Mouse (Mus musculus) midbrain, postnatal 0 days (tissue): ENCODE measurements around the gene 4930595D18Rik. TPM values are rescaled to one million over a fixed set of nuclear protein-coding genes. Genes with fewer than 3 reads are reported as not detected.

Experiments
- ATAC-seq: fragments of 200-750 bp; cut with Nextera tagmentation; 2 replicates; pipeline ENCODE4 v1.8.0; 2017; ENCODE audit warnings: moderate number of reproducible peaks, mild to moderate bottlenecking, moderate TSS enrichment, moderate library complexity; ENCODE audit not compliant: low FRiP score
- DNase-seq: peaks from one replicate; pipeline ENCODE4 v3.0.0-alpha.2; 2015; ENCODE audit warnings: low spot score
- H3K27ac ChIP-seq: fragments of 300-500 bp; sonication (generic); 2 replicates; pipeline ENCODE4 v1.5.1; 2014; ENCODE audit warnings: low read depth, mild to moderate bottlenecking, low read length, mixed read lengths
- H3K27me3 ChIP-seq: fragments of 300-500 bp; sonication (generic); 2 replicates; pipeline ENCODE4 v1.6.1; 2014; ENCODE audit warnings: low read length, control low read depth, mixed read lengths; ENCODE audit not compliant: insufficient read depth
- H3K36me3 ChIP-seq: fragments of 300-500 bp; sonication (generic); 2 replicates; pipeline ENCODE4 v1.6.1; 2014; ENCODE audit warnings: low read length, control low read depth, mixed read lengths; ENCODE audit not compliant: insufficient read depth
- H3K4me1 ChIP-seq: fragments of 300-500 bp; sonication (generic); 2 replicates; pipeline ENCODE4 v1.6.1; 2014; ENCODE audit warnings: mild to moderate bottlenecking, control low read depth, antibody characterized with exemption, low read length, mixed read lengths; ENCODE audit not compliant: insufficient read depth
- H3K4me2 ChIP-seq: fragments of 300-500 bp; sonication (generic); 2 replicates; pipeline ENCODE4 v1.6.1; 2014; ENCODE audit warnings: low read depth, mild to moderate bottlenecking, low read length, mixed read lengths; ENCODE audit not compliant: poor library complexity, severe bottlenecking
- H3K4me3 ChIP-seq: fragments of 300-500 bp; sonication (generic); 2 replicates; pipeline ENCODE4 v1.5.1; 2014; ENCODE audit warnings: low read depth, mild to moderate bottlenecking, low read length, moderate library complexity
- H3K9ac ChIP-seq: fragments of 300-500 bp; sonication (generic); replicated peaks from 2 replicates; pipeline ENCODE4 v1.6.1; 2014; ENCODE audit warnings: mild to moderate bottlenecking, low read length, moderate library complexity, mixed read lengths; ENCODE audit not compliant: poor library complexity, severe bottlenecking
- H3K9me3 ChIP-seq: fragments of 300-500 bp; sonication (generic); 2 replicates; pipeline ENCODE4 v1.6.1; 2016; ENCODE audit warnings: low read length, control low read depth
- CTCF ChIP-seq: IDR thresholded peaks from 2 replicates; pipeline ENCODE4 v1.5.1; 2016; ENCODE audit warnings: antibody characterized with exemption, mild to moderate bottlenecking
- WGBS: fragments of 180-500 bp; shearing (Covaris S2); extraction: QIAGEN DNeasy Blood & Tissue Kit; methylation state at CpG from one replicate; pipeline ENCODE4 v1.1.7; 2014; 5-methylcytosine and 5-hydroxymethylcytosine counted together
- polyA plus RNA-seq: library from polyadenylated mRNA; unstranded; fragments of >200 nt; fragmentation: Nextera tagmentation; extraction: Ambion mirVana; gene quantifications from 2 replicates; pipeline ENCODE4 v1.2.1, GENCODE M21; 2015
- total RNA-seq: library from RNA; depleted of rRNA; stranded (reverse); fragments of >200 nt; gene quantifications from 2 replicates; pipeline ENCODE4 v1.2.3, GENCODE M21; 2014

The 4930595D18Rik gene
- total and polyA plus RNA-seq, 2 experiments from 2014 or later = 0.20 TPM; not detected in 1

DNA sequence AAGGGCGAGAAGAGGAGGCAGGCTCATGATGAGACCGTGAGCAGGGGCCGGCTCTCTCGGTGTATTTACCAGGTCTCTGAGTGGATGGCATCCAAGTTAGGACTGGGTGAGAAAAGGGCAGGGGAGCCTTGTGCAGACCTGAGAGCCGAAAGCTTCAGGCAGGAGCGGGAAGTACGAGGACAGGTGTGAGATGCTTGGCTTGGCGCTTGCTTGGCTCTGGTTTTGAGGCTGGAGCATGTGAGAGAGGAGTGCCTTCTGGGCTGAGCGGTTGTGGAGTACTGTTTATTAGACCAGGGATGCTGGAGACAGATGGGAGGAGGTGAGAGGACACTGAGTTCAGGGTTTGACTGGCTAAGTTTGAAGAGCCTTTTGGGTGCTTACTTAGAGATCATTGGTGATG is 9.0 kb upstream of the 4930595D18Rik start:
- Histone ChIP-seq H3K27ac (no peak overlapping the region), H3K27me3 (no peaks in the 10 kb centered on the region)

DNA sequence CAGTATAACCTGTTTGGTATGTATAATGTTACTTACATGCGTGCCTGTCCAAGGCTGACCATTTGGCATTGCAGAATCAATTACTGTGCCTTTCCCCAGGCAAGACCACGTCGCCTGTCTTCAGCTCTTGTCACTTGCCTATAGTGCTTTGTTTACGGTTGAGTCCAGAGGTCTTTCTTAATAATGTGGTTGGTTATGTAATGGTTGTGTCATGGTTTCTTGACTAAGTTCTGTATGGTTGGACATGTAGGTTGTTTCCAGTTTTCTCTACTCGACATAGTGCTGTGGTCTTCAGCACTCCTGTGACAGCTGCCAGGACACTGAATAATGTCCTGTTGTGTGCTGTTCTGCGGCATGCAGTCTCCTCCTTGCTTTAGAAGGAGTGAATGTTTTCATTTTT is 8.5 kb upstream of the 4930595D18Rik start:
- Histone ChIP-seq H3K9me3 (no peaks in the 10 kb centered on the region), H3K27me3 (no peaks in the 10 kb centered on the region), H3K4me2 (no peak overlapping the region), H3K27ac (no peak overlapping the region), H3K36me3 (no peaks in the 10 kb centered on the region; the same call in 1 of the 2 replicates), H3K4me1 (peaks cover 7% of the 10 kb centered on the region; the same call in 1 of the 2 replicates), H3K4me3 (no peak overlapping the region), H3K9ac (no peak overlapping the region)
- ATAC-seq = no peak
- 74% methylated on average over 6 of the region's 6 CpGs for WGBS
- no peak for TF ChIP-seq CTCF
- no peak for DNase-seq

More for the DNA sequence above, 9.0 kb upstream of the 4930595D18Rik start:
- TF ChIP-seq CTCF = no peak
- peaks cover 7% of the 10 kb centered on the region; the same call in 1 of the 2 replicates for H3K4me1 ChIP-seq
- ATAC-seq (no peak), DNase-seq (no peak)
- H3K4me3 ChIP-seq = no peak overlapping the region
- H3K4me2 ChIP-seq = no peak overlapping the region
- no peak overlapping the region for H3K9ac ChIP-seq
- no peaks in the 10 kb centered on the region; the same call in 1 of the 2 replicates for H3K36me3 ChIP-seq
- H3K9me3 ChIP-seq = no peaks in the 10 kb centered on the region
- WGBS = 72% methylated on average over 9 of the region's 9 CpGs

DNA sequence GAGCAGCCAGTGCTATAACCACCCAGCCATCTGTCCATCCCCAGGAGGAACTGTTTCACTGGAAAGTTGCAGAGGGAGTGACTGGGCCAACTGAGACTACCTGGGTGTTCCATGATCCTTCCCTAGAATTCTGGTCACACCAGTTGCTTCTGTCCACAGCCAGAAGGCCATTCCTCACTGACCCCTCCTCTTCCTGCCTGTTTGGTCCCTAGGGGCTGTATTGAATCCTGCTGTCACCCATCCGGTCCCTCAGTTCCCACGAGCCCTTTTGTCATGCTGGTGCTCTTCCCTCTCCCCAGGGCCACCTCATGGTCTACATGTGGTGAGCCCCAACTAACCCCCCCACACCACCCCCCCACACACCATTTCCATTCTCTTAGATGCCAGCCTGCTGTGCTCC is 6.6 kb upstream of the 4930595D18Rik start:
- WGBS = 65% methylated on average over 2 of the region's 2 CpGs
- H3K4me1 ChIP-seq = peaks cover 7% of the 10 kb centered on the region; the same call in 1 of the 2 replicates
- ATAC-seq (no peak), DNase-seq (no peak)
- no peaks in the 10 kb centered on the region for H3K9me3 ChIP-seq
- no peak for TF ChIP-seq CTCF
- H3K9ac ChIP-seq = no peak overlapping the region
- H3K27ac ChIP-seq = no peak overlapping the region
- H3K27me3 ChIP-seq = no peaks in the 10 kb centered on the region
- no peak overlapping the region for H3K4me3 ChIP-seq
- H3K36me3 ChIP-seq = no peaks in the 10 kb centered on the region; the same call in 1 of the 2 replicates
- H3K4me2 ChIP-seq = no peak overlapping the region

DNA sequence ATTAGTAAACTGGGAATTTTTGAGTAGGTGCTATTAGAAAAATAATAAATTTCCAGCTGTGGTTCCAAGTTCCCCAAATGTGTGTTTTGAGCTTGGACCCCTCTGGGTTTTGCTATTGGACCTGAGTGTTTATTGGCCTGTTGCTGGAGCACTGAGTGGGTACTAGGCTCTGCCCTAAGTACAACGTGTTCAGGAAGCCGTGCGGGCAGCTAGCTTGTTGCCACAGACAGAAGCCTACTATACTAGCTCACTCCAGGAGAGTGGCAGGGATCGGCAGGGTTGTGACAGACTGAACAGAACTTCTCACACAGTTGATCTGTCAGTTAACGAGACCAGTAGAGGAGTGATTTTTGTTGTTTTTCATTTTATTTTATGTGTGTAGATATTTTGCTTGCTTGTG is 6.1 kb upstream of the 4930595D18Rik start:
- H3K4me2 ChIP-seq = no peak overlapping the region
- 85% methylated on average over 5 of the region's 5 CpGs for WGBS
- H3K4me3 ChIP-seq = no peak overlapping the region
- H3K4me1 ChIP-seq = peaks cover 7% of the 10 kb centered on the region; the same call in 1 of the 2 replicates
- no peak overlapping the region for H3K27ac ChIP-seq
- DNase-seq (no peak), ATAC-seq (no peak)
- no peaks in the 10 kb centered on the region for H3K27me3 ChIP-seq
- TF ChIP-seq CTCF = no peak
- no peaks in the 10 kb centered on the region; the same call in 1 of the 2 replicates for H3K36me3 ChIP-seq
- H3K9me3 ChIP-seq = no peaks in the 10 kb centered on the region
- H3K9ac ChIP-seq = no peak overlapping the region

DNA sequence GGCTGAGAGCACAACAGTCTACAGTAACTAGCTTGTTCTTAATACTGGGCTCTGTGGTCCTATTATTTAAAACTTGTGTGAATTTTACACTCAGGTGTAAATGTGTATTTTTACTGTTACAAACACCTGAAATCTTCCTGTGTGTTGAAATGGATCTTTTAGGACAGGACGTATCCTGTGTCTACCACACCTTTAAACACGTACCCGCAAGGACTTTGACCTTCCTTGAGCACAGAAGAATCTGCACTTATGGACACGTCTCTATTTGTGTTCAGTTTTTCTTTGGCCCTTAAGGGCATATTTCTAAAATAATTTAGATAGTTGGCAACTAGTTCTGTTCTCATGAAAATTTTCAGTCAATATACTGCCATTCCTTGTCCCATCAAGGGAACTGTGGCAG is 4.0 kb upstream of the 4930595D18Rik start:
- no peak overlapping the region for H3K9ac ChIP-seq
- H3K36me3 ChIP-seq = no peaks in the 10 kb centered on the region; the same call in 1 of the 2 replicates
- H3K4me1 ChIP-seq = no peaks in the 10 kb centered on the region
- WGBS = 92% methylated on average over 4 of the region's 4 CpGs
- no peak overlapping the region for H3K27ac ChIP-seq
- ATAC-seq = no peak
- H3K9me3 ChIP-seq = no peaks in the 10 kb centered on the region
- no peaks in the 10 kb centered on the region for H3K27me3 ChIP-seq
- DNase-seq = no peak
- TF ChIP-seq CTCF = no peak
- H3K4me3 ChIP-seq = no peak overlapping the region
- H3K4me2 ChIP-seq = no peak overlapping the region

DNA sequence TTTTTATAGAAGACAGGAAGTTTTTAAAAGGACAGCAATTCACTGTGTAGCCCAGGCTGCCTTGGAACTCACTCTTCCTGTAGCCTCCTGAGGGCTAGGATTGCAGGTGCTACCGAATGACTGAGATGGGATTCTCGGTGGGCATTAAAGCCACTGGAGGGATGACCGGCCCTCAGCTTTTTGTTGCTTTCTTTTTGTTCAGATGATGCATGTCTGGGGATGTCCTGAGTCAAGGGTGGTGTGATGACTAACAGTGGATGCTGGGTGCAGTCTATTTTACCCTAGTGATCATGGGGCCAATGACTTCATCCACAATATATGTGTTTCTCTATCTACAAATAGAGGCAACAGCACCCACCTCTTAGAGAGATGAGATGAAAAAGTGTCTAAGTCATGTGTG is 2.7 kb upstream of the 4930595D18Rik start:
- no peak for TF ChIP-seq CTCF
- Histone ChIP-seq H3K36me3 (no peaks in the 10 kb centered on the region; the same call in 1 of the 2 replicates), H3K4me1 (no peaks in the 10 kb centered on the region), H3K4me2 (no peak overlapping the region), H3K27ac (no peak overlapping the region), H3K9ac (no peak overlapping the region), H3K9me3 (no peaks in the 10 kb centered on the region), H3K4me3 (no peak overlapping the region), H3K27me3 (no peaks in the 10 kb centered on the region)
- 90% methylated on average over 3 of the region's 3 CpGs for WGBS
- no peak for DNase-seq
- no peak for ATAC-seq
